Mouse (Mus musculus): ENCODE data around the gene Pgp.

Gene Pgp

GRCm38 (mm10) chr17:24485090-24485860 is 15.1 kb downstream of the Pgp start:
- DNase-seq (ENCODE audit: low spot score), result no peak

GRCm38 (mm10) chr17:24488186-24488661 is 18.0 kb downstream of the Pgp start, which contains the start of gene Caskin1:
TSS of gene Caskin1 (plus strand) at chr17:24488601.
- DNase-seq (ENCODE audit: low spot score), result no peak

DNA sequence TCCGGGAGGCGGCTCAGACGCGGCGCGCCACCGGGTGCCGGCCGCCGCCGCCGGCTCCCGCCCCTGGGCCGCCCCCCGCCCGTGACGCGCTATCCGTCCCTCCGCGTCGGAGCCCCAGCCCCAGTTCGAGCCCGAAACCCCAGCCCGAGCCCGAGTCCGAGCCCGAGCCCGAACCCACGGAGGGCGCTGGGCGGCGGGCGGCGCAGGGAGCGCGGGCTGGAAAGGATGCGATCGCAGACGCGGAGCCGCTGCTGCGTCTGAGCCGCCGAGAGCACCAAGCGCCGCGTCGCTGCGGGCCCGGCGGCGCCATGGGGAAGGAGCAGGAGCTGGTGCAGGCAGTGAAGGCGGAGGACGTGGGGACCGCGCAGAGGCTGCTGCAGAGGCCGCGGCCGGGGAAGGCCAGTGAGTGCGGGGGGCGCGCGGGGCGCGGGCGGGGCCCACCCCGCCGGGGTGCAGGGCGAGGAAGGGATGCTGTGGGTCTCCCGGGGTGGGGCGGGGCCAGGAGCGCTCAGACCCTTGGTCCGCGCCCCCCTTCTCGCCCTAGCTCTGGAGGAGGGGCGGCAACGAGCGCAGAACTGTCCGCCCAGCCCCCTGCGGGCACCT is 18.6 kb downstream of the Pgp start:
- DNase-seq (ENCODE audit: low spot score), result no peak

GRCm38 (mm10) chr17:24489265-24490030 is 19.3 kb downstream of the Pgp start:
- DNase-seq (ENCODE audit: low spot score), result no peak

- no peak for DNase-seq (ENCODE audit: low spot score)
Measured at GRCm38 (mm10) chr17:24490399-24490798, 20.2 kb downstream of the Pgp start.

DNA sequence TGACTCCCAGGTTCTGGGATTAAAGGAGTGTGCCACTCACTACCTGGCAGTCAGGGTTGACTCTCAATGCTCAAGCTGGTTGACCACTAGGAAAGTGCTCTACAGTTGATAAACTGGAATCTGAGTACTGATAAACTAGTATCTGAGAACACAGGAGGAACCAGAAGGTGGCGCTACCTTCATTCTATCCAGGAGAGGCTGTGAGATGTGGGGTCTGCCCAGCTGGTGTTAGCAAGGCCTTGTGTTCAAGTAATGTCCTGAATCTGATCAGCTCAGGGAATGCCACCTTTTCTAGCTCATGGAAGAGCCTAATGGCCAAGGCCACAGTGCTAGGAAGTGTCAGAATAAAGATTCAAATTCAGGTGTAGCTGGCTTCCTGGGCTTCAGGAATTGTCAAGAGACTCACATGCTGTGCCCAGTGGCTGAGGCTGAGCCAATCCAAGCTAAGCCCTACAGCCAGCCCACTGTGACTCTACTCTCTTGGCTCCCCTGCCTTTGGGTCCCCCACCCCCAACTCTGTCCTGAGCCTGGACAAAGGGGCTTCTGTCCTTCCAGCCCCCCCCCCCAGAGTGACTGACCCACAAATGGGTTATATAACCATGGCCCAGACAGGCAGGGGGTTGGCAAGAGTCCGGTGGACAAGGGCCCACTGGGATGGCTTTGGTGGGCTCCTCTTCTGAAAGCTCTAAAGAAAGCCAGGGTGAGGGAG is 24.6 kb downstream of the Pgp start:
- no peak for DNase-seq (ENCODE audit: low spot score)

- no peak for DNase-seq (ENCODE audit: low spot score)
Measured at GRCm38 (mm10) chr17:24495443-24495842, 25.3 kb downstream of the Pgp start.

DNA sequence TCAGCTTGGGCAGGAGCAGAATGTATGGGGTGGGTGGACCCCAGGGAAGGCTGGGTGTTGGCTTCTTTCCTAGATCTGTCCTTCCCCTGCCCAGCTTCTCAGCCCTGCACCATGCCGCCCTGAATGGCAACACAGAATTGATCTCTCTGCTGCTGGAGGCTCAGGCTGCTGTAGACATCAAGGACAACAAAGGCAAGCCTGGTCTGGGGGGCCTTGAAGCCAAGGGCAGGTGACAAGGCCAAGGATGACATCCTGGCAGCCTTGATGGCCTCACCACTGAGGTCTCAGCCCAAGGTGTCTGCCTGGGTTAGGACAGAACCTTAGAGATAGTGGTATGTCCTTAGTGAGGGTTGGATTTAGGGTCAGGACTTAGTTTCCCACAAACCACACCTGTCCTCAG is 25.8 kb downstream of the Pgp start:
- DNase-seq (ENCODE audit: low spot score), result no peak

DNA sequence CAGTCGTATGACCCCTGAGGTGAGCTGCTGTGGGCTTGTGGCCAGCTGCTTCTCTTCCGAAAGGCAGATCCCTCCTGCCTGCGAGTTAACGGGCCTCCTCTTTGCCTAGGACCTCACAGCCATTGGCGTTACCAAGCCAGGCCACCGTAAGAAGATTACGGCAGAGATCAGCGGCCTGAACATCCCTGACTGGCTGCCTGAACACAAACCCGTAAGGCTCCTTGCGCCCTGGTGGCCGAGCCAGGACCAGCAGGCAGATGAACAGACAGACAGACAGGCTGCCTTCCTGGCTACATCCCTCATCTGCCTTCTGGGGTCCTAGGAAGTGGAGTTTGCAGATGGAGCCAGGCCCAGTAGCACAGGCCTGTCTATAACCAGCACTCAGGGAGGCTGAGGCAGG is 32.0 kb downstream of the Pgp start:
- DNase-seq (ENCODE audit: low spot score), result no peak

DNA sequence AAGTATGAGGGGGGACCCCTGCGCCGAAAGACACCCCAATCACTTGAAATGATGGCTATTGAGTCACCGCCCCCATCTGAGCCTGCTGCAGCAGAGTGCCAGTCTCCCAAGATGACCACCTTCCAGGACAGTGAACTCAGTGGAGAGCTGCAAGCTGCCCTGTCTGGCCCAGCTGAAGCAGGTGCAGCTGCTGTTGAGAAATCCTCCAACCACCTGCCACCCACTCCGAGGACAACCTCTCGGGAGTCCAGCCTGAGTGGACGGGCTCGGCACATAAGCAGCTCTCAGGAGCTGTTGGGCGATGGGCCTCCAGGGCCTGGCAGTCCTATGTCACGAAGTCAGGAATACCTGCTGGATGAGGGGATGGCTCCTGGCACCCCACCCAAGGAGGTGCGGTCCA is 33.9 kb downstream of the Pgp start:
- DNase-seq (ENCODE audit: low spot score), result no peak

GRCm38 (mm10) chr17:24505286-24505955 is 35.2 kb downstream of the Pgp start:
- no peak for DNase-seq (ENCODE audit: low spot score)

- DNase-seq (ENCODE audit: low spot score), result no peak
Measured at GRCm38 (mm10) chr17:24506332-24507070, 36.3 kb downstream of the Pgp start.

DNA sequence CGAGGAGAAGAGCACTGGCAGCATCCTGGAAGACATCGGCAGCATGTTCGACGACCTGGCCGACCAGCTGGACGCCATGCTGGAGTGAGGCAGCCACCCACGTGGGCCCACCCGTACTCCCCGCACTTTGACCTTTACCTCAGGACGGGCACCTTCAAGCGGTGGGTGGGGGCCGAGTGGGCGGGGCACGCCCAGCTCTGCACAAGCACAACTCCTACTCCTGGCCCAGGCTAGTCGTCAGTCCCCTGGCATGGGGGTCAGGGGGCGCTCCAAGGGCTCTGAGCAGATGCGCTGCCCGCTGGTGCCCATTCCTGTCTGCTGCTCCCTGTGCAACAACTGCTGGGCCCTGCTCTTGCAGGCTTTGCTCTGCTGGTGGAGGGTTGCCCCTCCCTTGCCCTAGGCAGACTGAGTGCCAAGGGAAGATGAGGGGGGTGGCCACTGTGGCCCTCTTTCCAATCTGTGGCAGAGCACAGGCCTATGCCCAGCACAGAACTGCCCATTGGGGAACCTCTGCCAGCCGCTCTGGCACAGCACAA is 37.0 kb downstream of the Pgp start:
- no peak for DNase-seq (ENCODE audit: low spot score)

- no peak for DNase-seq (ENCODE audit: low spot score)
Measured at GRCm38 (mm10) chr17:24507806-24508460, 37.7 kb downstream of the Pgp start.

- DNase-seq (ENCODE audit: low spot score), result no peak
Measured at GRCm38 (mm10) chr17:24513609-24514008, 43.4 kb downstream of the Pgp start.

DNA sequence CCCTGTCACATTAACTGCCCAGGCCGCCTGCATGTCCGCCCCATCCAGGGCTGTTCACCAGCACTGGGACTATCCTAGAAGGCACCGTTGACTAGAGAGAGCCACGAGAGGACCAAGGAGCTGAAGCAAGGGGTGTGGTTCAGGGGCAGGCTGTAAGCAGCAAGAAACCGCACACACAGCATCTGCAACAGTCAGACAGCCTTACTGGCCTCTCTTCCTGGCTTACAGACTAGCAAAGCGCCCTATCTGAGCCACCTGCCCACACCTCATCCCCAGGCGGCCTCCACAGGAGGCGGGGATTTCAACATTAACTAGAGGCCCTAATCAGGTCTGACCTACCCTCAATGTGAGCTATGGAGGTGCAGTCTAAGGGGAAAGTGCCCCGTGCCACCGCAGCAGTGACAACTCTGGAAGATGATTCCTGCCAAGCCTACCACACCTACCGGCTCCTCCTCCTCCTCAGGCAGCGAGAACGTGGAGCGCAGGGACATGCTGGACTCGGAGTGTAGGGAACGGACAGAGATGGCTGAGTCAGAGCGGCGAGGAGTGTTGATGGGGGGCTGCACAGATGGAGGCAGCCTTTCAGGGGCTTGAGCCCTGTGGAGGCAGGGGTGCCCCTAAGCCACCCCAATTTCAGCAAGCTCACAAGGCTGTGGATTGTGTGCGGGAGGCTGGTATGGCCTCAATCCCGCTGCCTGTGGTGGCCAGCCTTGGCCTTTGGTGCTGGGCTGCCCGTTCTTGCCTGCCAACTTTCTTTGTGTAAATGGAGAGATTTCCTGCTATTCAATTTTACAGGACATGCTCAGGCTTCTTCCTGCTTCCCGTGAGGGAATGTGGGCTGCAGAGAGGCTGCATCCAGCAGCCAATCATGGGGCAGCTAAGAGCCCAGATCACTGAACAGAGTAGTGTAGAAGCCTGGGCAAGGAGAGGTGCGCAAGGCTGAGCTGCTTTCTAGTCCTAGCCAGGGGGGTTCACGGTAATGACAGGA is 44.4 kb downstream of the Pgp start:
- no peak for DNase-seq (ENCODE audit: low spot score)

DNA sequence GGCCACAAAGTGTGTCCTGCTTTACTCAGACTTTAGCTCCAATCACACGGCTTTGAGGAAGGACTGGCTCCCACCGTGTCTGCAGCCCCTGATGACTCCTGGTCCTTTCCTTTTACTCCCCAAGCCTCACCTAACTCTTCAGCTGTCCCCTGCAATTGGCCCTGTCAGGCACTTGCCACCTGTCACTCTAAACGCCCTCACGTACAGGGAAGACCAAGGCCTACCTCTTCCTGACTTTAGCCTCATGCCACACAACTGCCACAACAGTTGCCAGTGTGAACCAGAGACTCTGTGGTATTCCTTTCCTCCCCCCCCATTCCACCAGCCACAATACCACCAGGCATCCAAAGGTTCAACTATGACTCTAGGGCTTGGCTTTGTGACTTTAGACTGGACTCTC is 50.3 kb downstream of the Pgp start:
- no peak for DNase-seq (ENCODE audit: low spot score)

Data from urinary bladder, postnatal 10 days (tissue).